Mouse (Mus musculus) brain, embryonic 14.5 days (tissue): ENCODE results near the gene C2cd2l.

ENCODE experiments used
- CTCF ChIP-seq: fragments of 200-500 bp; IDR thresholded peaks from 2 replicates; pipeline ENCODE4 v1.5.1; 2012; ENCODE audit warnings: inconsistent platforms, mild to moderate bottlenecking, moderate library complexity, borderline replicate concordance; ENCODE audit not compliant: insufficient read depth, insufficient read length; ENCODE audit errors: extremely low read depth
- POLR2A ChIP-seq: fragments of 200-500 bp; IDR thresholded peaks from 2 replicates; pipeline ENCODE4 v1.6.1; 2012; ENCODE audit warnings: mild to moderate bottlenecking, inconsistent platforms, borderline replicate concordance; ENCODE audit not compliant: poor library complexity, insufficient read depth, insufficient read length, severe bottlenecking; ENCODE audit errors: extremely low read depth

GRCm38 (mm10) chr9:44287401-44288075 lies 32.5 kb downstream of the C2cd2l start:
- TF ChIP-seq CTCF = no peak
- 0 out of 2 replicates have a peak, but pooled peaks have one; percentile 2 for TF ChIP-seq POLR2A
